Mouse (Mus musculus): ENCODE measurements around the gene Islr. TPM values are rescaled to one million over a fixed set of nuclear protein-coding genes. Genes with fewer than 3 reads are reported as not detected.
"Not testable (repeated sequence)": the region's sequence is repeated elsewhere in the genome, so short reads cannot be mapped to it uniquely, and the experiment has no call there.

Islr gene
- total RNA-seq (2014; fragmentation: Nextera tagmentation): not detected in 2 replicates
- total RNA-seq (2017): 0.12 and 0.22 TPM in 2 replicates
- not detected in 2 replicates for polyA plus RNA-seq (2012)

DNA sequence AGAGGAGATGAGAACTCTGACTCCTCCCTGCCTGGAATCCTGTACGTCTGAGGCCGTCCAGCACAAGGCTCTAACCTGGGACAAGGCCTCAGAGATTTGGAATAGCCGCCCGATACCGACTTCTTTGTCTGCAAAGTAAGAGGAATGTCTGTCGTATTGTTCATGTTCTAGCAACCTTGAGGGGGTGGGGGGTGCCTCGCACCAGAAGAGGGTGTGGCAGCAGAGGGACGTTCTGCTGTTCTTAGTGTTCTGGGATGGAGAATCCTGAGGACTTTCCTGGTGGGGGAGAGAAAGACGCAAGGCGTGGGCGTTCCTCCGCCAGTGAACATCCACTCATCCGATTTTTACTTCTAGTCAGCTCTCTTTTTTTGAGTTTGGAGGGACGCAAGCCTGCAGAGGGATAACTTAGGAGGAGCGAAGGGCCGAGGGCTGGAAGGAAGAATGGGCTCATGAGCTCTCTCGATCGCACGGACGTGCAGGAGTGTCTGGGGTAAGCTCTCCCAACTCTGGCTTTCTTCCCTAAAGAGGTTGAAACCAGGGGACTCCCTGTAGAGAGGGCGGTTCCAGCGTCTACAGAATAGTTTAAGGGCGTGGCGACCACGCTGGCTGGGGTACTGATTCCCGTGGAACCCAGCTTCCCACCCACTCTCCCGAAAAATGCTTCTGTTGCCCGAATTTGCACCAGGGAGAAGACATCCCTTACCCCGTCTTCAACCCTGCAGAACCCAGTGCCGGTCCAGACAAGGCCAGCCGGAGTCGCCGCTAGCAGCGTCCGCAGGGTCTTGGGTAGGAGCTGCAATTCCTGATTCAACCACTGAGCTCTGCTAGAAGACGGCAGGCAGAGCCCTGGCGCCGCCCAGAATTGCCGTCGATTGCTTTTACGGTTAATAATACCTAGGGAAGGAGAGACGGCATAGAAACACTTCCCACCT lies at the start of gene Islr, which contains the start of gene Islr2:
Gene Islr (minus strand): TSS at position 791 of the 932 bp plus-strand sequence.
Gene Islr2 (minus strand): TSS at position 804 of the 932 bp plus-strand sequence.
- 0 out of 2 replicates have a peak, but pooled peaks have one; percentile 9 for TF ChIP-seq CTCF (IDR thresholded peaks at IDR 0.05; ENCODE audit: low read depth, low read length)
- no peak for TF ChIP-seq GATA1 (IDR thresholded peaks at IDR 0.05; ENCODE audit: borderline replicate concordance, low read length)
- no peak for TF ChIP-seq POLR2AphosphoS5 (IDR thresholded peaks at IDR 0.05; ENCODE audit: insufficient replicate concordance, low read depth, low read length)
- Histone ChIP-seq H3K4me1 (ENCODE audit: insufficient read depth, low read depth, low read length) (peaks cover 29% of the 10 kb centered on the region), H3K4me3 (ENCODE audit: low read depth, low read length) (peak within 1 kb of the TSS; percentile 44; the same call in 1 of the 2 replicates), H3K36me3 (replicated peaks) (no peaks in the 10 kb centered on the region), H3K9me3 (replicated peaks) (peaks cover 6% of the 10 kb centered on the region; the same call in 1 of the 2 replicates), H3K27me3 (ENCODE audit: insufficient read depth, low read length) (peaks cover 85% of the 10 kb centered on the region)
- ATAC-seq (ENCODE audit: extremely low read depth, insufficient number of reproducible peaks, low FRiP score, poor library complexity, severe bottlenecking): no peak
- DNase-seq (ENCODE audit: low spot score): no peak

DNA sequence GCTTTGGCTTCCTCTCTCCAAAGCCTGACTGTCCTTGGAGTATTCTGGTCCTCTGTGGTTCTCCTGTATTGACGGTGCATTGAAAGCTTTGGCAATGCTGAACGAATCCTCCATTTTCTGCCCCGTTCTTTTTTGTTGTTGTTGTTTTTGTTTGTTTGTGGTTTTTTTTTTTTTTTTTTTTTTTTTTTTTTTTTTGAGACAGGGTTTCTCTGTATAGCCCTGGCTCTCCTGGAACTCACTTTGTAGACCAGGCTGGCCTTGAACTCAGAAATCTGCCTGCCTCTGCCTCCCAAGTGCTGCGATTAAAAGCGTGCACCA lies 49.7 kb upstream of the Islr start:
- peaks cover 36% of the 10 kb centered on the region for H3K36me3 ChIP-seq (replicated peaks)
- H3K9me3 ChIP-seq (replicated peaks); H3K27me3 ChIP-seq (ENCODE audit: insufficient read depth, low read length); DNase-seq (ENCODE audit: low spot score); ATAC-seq (ENCODE audit: extremely low read depth, insufficient number of reproducible peaks, low FRiP score, poor library complexity, severe bottlenecking): not testable (repeated sequence)
- H3K4me1 ChIP-seq (ENCODE audit: insufficient read depth, low read depth, low read length): peaks cover 55% of the 10 kb centered on the region
- peak overlapping the region; percentile 77 for H3K4me3 ChIP-seq (ENCODE audit: low read depth, low read length)

DNA sequence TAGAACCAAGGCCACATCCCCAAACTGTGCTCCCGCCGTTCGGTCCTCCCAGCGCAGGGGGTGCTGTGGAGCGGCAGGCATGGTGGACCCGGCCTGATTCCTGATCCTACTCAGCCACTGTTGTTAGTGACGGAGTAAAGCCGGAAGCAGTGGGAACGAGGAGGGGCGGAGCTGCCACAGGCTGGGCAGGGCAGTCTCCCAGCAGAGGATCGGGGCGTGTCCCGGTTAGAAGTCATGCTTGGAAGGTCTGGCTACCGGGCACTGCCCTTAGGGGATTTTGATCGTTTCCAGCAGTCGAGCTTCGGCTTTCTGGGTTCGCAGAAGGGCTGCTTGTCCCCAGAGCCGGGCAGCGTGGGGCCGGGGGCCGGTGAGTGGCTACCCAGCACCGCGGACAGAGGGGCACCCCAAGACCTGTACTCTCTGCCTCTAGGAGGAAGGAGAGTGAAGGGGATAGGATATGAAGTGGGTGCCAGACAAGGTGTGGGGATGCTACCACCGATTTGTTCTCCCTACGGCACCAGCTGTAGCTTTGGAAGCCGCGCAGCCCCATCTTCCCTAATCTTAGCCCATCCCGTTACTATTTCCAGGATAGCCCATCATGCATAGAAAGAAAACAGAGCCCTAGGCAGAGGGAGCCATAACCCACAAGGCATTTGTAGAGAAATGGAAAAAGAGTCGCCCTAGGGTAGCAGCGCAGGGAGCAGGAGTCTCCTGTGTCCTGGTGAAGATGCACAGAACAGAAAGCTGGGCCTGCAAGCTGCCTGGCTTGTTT lies 49.1 kb upstream of the Islr start, which contains the start of gene Stoml1:
Gene Stoml1 (plus strand): TSS at position 132 of the 772 bp plus-strand sequence.
- Histone ChIP-seq H3K27me3 (ENCODE audit: insufficient read depth, low read length) (no peaks in the 10 kb centered on the region), H3K9me3 (replicated peaks) (no peaks in the 10 kb centered on the region), H3K36me3 (replicated peaks) (peaks cover 31% of the 10 kb centered on the region), H3K4me3 (ENCODE audit: low read depth, low read length) (peak within 1 kb of the TSS; percentile 77), H3K4me1 (ENCODE audit: insufficient read depth, low read depth, low read length) (peaks cover 60% of the 10 kb centered on the region)
- DNase-seq (ENCODE audit: low spot score): peak; percentile 88
- peak; percentile 91 for ATAC-seq (ENCODE audit: extremely low read depth, insufficient number of reproducible peaks, low FRiP score, poor library complexity, severe bottlenecking)
- TF ChIP-seq CTCF (IDR thresholded peaks at IDR 0.05; ENCODE audit: low read depth, low read length) (peak; percentile 74), POLR2AphosphoS5 (IDR thresholded peaks at IDR 0.05; ENCODE audit: insufficient replicate concordance, low read depth, low read length) (no peak)

DNA sequence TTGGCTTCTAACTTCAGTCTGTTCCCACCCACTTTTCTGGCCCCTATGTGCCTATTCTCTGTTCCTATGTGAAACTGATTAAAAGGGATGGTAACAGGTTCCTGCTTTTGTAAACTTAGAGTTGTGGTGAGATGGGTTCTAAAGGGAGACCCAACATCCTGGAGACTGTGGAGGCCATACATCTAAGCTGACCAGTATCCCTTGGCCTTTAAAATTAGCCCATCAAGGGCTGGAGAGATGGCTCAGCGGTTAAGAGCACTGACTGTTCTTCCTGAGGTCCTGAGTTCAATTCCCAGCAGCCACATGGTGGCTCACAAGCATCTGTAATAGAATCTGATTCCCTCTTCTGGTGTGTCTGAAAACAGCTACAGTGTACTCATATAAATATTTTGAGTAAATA lies 46.6 kb upstream of the Islr start:
- peaks cover 16% of the 10 kb centered on the region for H3K36me3 ChIP-seq (replicated peaks)
- H3K4me1 ChIP-seq (ENCODE audit: insufficient read depth, low read depth, low read length): peaks cover 58% of the 10 kb centered on the region
- ATAC-seq (ENCODE audit: extremely low read depth, insufficient number of reproducible peaks, low FRiP score, poor library complexity, severe bottlenecking); H3K27me3 ChIP-seq (ENCODE audit: insufficient read depth, low read length); H3K9me3 ChIP-seq (replicated peaks); H3K4me3 ChIP-seq (ENCODE audit: low read depth, low read length); DNase-seq (ENCODE audit: low spot score): not testable (repeated sequence)

DNA sequence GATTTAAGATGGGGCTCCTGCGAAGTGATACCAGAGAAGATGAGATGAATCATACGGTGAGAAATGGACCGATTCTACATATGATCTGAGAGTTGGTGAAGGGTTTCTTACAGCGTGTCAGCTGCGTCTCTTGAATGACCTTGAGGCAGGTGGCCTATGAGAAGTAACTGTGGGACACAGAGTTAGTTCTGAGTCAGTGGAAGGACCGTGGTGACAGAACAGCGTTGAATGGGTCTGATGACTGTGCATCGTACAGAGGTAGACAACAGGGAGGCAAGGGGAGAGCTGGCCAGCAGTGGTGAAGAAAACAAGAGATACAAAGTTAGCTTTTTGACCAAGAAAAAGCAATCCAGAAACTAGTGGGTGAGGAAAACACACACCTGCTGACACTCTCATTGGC lies 46.2 kb upstream of the Islr start:
- no peak for ATAC-seq (ENCODE audit: extremely low read depth, insufficient number of reproducible peaks, low FRiP score, poor library complexity, severe bottlenecking)
- Histone ChIP-seq H3K4me1 (ENCODE audit: insufficient read depth, low read depth, low read length) (peaks cover 55% of the 10 kb centered on the region), H3K36me3 (replicated peaks) (peaks cover 15% of the 10 kb centered on the region), H3K27me3 (ENCODE audit: insufficient read depth, low read length) (no peaks in the 10 kb centered on the region), H3K4me3 (ENCODE audit: low read depth, low read length) (peak overlapping the region; percentile 71; the same call in 1 of the 2 replicates), H3K9me3 (replicated peaks) (no peaks in the 10 kb centered on the region)
- no peak for DNase-seq (ENCODE audit: low spot score)
- TF ChIP-seq CTCF (IDR thresholded peaks at IDR 0.05; ENCODE audit: low read depth, low read length) (no peak), GATA1 (IDR thresholded peaks at IDR 0.05; ENCODE audit: borderline replicate concordance, low read length) (no peak), POLR2AphosphoS5 (IDR thresholded peaks at IDR 0.05; ENCODE audit: insufficient replicate concordance, low read depth, low read length) (no peak)

DNA sequence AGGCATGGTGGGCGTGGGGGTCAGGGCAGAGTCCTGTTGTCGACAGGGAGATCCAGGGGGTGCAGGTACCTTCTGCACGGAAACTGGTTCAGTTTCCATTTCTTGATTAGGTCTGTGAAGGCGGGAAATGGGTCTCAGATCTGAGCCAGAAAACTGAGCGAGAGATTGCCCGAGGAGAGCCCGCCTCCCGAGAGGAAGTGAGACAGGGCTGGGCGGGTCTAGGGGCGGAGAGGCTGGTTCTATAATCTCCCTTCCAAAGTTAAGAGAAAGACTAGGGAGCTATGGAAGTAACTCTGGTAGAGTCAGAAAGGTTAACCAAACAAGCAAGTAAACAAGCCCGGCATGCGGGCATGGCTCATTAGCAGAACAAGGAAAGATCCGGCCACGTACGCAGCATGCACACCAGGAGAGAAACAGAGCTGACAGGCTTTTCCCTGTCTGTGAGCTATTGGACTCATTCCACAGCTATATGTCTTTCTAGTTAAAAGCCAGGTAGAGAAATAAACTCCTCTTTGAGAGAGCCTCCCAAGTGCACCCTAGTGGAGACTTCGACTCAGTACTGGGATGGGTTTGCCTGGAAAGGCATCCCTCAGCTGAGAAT lies 45.6 kb upstream of the Islr start, which contains the start of gene Pml:
Gene Pml (minus strand): TSS at position 195 of the 601 bp plus-strand sequence.
- Histone ChIP-seq H3K4me3 (ENCODE audit: low read depth, low read length) (peak within 1 kb of the TSS; percentile 71), H3K27me3 (ENCODE audit: insufficient read depth, low read length) (no peaks in the 10 kb centered on the region), H3K9me3 (replicated peaks) (no peaks in the 10 kb centered on the region), H3K36me3 (replicated peaks) (peaks cover 16% of the 10 kb centered on the region), H3K4me1 (ENCODE audit: insufficient read depth, low read depth, low read length) (peaks cover 54% of the 10 kb centered on the region)
- no peak for TF ChIP-seq TAL1 (conservative IDR thresholded peaks at IDR 0.05; ENCODE audit: low read depth, low read length)
- TF ChIP-seq CTCF (IDR thresholded peaks at IDR 0.05; ENCODE audit: low read depth, low read length): no peak
- no peak for TF ChIP-seq POLR2AphosphoS5 (IDR thresholded peaks at IDR 0.05; ENCODE audit: insufficient replicate concordance, low read depth, low read length)
- no peak for TF ChIP-seq GATA1 (IDR thresholded peaks at IDR 0.05; ENCODE audit: borderline replicate concordance, low read length)
- no peak for TF ChIP-seq GATA2 (IDR thresholded peaks at IDR 0.05; ENCODE audit: borderline replicate concordance, low read depth, low read length)
- ATAC-seq (ENCODE audit: extremely low read depth, insufficient number of reproducible peaks, low FRiP score, poor library complexity, severe bottlenecking): peak; percentile 28; the same call in 1 of the 2 replicates
- DNase-seq (ENCODE audit: low spot score): peak; percentile 55
